Mouse (Mus musculus): ENCODE data around the gene Ift172.

Gene Ift172

GRCm38 (mm10) chr5:31290521-31291360 is at the start of gene Ift172:
Gene Ift172, minus strand, starts transcription at chr5:31291116.
- peak; percentile 95 for DNase-seq (ENCODE audit: low spot score)

GRCm38 (mm10) chr5:31328255-31328654 is 37.3 kb upstream of the Ift172 start:
- DNase-seq (ENCODE audit: low spot score), result peak; percentile 30

GRCm38 (mm10) chr5:31326850-31327249 is 35.9 kb upstream of the Ift172 start:
- DNase-seq (ENCODE audit: low spot score), result no peak

- no peak for DNase-seq (ENCODE audit: low spot score)
Measured at GRCm38 (mm10) chr5:31324085-31324484, 33.2 kb upstream of the Ift172 start.

GRCm38 (mm10) chr5:31322776-31323175 is 31.9 kb upstream of the Ift172 start:
- no peak for DNase-seq (ENCODE audit: low spot score)

DNA sequence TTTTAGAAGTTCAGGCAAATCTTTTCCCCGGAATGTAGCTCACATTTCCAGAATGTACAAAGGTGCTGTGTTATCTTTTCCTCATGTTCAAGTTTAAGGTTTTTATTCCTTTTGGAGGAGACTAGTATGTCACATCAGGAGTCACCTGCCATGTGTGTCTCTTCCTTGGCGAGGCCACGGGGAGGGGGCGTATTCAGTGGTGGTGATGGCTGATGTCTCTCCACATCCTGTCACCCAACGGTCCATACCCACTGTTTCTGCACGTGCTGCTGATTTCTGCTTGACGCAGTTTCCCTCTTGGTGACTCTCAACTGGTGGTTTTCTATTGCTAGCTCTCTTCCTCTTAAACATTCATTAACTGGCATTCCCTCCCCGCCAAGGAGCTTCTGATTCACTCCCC is 21.9 kb upstream of the Ift172 start:
- DNase-seq (ENCODE audit: low spot score), result no peak

- DNase-seq (ENCODE audit: low spot score), result no peak
Measured at GRCm38 (mm10) chr5:31303093-31303492, 12.2 kb upstream of the Ift172 start.

DNA sequence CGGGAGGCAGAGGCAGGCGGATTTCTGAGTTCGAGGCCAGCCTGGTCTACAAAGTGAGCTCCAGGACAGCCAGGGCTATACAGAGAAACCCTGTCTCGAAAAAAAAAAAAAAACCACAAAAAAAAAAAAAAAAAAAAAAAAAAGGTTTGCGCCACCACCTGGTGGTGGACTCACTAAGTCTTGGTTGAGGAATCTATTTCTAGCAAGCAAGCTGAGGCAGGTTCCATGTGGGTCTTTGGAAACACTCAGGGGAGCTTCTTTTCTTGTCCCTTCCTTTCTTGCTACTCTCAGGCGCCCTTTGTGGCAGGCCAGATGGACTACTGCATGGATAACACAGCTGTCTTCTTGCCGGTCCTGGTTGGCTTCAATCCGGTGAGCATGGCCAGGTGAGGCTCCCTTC is 10.9 kb upstream of the Ift172 start:
- no peak for DNase-seq (ENCODE audit: low spot score)

DNA sequence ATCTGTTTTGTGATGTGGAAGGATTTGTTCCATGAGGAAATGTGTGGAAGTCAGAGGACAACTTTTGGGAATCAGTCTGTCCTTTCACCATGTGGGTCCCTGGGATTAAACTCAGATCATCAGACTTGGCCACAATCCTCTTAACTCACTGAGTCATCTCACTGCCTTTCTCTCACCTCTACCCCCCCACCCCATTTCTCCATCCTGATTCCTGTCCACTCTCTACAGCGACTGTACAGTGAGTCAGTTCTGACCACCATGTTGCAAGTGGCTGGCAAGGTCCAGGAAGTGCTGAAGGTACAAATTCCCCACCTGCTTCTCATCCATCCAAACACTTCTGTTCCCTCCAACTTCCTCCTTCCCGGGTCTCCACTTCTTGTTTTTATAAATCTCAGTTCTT is 7.6 kb upstream of the Ift172 start:
- DNase-seq (ENCODE audit: low spot score), result no peak

- DNase-seq (ENCODE audit: low spot score), result no peak
Measured at GRCm38 (mm10) chr5:31297981-31298380, 7.1 kb upstream of the Ift172 start.

GRCm38 (mm10) chr5:31297047-31297757 is 6.3 kb upstream of the Ift172 start, which contains the start of gene Gckr:
Gene Gckr, plus strand, starts transcription at chr5:31297443.
- DNase-seq (ENCODE audit: low spot score), result no peak

DNA sequence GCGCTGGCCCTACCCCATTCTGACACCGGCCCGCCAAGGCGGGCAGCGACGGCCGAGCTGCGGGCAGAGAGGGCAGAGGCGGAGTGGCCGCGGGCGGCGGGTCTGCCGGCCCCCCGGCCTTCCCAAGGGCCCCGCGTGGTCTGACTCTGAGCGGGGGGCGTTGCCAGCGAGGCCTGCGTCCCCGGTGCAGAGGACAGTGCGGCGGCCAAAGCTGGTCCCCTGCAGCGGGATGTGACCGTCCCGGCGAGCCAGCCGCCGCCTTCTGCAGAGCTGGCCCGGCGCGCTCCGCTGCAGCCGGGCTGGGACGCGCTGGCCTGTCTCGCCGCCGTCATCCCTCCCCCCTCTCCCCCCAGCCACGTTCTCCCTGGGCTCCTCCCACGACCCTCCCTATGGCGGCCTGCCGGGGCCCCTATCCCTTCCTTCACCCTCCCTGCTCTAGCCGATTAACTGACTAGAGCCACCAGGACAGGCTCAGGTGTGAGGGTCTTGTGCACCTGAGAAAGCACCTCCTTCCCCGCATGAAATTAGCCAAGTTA is 4.8 kb upstream of the Ift172 start, which contains the start of gene Fndc4:
Gene Fndc4 (minus strand): TSS at position 475 of the 536 bp plus-strand sequence.
- peak; percentile 34 for DNase-seq (ENCODE audit: low spot score)

DNA sequence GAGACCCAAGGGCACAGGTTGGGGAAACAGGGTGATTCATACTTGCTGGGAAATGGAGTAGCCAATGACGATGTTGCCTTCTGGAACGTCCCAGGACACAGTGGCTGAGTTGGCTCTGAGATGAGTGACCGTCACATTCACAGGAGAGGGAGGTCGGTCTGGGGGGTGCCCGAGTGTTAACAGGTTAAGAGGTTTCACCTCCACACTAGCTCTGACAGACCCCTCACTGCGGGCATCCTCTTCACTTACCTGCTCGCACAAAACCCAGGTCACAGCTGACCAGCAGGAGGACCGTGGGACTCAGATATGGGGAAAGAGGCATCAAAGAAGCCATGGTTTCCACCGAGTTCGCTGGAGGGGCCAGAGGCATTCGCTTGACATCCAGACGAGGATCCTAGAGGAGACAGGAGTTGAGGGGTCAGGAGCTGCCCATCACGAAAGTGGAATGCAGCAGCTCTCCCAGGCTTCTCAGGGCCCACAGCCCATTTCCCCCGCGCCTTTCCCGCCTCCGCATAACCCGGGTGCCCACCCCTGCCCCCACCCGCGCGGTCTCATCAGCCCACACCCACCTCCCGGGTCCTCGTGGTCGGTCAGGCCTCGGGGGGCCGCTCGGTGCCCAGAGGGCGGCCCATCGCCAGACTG is 4.2 kb upstream of the Ift172 start:
- DNase-seq (ENCODE audit: low spot score), result no peak

GRCm38 (mm10) chr5:31291361-31291688 is 409 bp upstream of the Ift172 start:
- no peak for DNase-seq (ENCODE audit: low spot score)

DNA sequence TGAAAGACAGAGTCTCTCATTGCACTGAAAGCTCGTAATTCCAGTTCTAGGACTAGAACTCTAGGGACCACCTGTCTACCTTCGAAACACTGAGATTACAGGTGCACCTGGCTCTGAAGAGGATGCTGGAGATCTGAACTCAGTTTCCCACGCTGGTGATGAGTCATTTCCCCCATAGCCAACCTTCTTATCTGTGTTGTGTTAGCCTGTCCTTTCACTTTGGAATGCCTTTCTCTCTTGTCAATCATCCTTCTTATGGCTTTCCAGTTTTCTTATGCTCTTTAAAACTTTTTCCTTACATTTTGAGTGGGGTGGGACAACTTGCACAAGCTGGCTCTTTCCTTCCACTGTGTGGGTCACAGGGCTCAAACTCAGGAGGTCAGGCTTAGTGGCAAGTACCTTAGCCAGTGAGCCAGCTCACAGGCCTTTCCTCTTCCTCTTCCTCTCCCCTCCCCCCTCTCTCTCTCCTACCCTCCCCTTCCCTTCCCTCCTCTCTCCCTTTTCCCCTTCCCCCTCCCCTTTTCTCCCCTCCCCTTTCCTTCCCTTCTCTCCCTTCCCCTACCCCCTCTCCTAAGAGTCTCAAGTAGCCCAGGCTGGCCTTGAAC is 1.2 kb downstream of the Ift172 start:
- no peak for DNase-seq (ENCODE audit: low spot score)

GRCm38 (mm10) chr5:31288655-31289054 is 2.3 kb downstream of the Ift172 start:
- DNase-seq (ENCODE audit: low spot score), result no peak

DNA sequence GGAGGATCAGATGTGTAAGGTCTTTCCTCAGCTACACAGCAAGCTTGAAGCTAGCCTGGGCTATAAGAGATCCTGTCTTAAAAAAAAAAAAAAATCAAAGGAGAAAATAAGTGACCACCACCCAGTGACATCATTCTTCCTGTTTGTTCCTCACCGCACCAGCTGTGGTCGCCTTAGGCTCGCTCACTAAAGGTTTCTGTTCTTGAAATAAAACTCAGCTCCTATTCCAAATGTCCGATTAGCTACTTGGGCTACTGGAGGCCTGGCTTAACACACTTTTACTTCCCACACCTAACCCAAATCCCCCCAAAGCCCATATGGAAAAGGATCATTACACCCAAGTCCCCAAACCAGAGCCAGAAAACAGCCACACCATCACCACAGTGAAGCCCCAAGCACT is 2.7 kb downstream of the Ift172 start:
- no peak for DNase-seq (ENCODE audit: low spot score)

GRCm38 (mm10) chr5:31279245-31279988 is 11.5 kb downstream of the Ift172 start:
- no peak for DNase-seq (ENCODE audit: low spot score)

- no peak for DNase-seq (ENCODE audit: low spot score)
Measured at GRCm38 (mm10) chr5:31273018-31273417, 17.9 kb downstream of the Ift172 start.

GRCm38 (mm10) chr5:31267686-31268085 is 23.2 kb downstream of the Ift172 start:
- DNase-seq (ENCODE audit: low spot score), result no peak

GRCm38 (mm10) chr5:31266101-31266500 is 24.8 kb downstream of the Ift172 start:
- DNase-seq (ENCODE audit: low spot score), result no peak
